Comparison of ENCODE assay signal across 22 mouse cellular contexts in genomic region chr11:8644272-8644671, GRCm38 (mm10).
"Had no signal": no experiment of that assay in that cellular context is flagged by ENCODE, and none has a peak within 500 bp of the region (broad histone marks: within the 10 kb centered on the region; RNA-seq: fewer than 3 reads in every experiment).

No protein-coding gene starts in this region.

- DNase-seq: kidney, adult 11 months; kidney, adult 9 months; kidney, postnatal 25 days; left cerebral cortex, postnatal 4 days; lung, adult 18-20 months; lung, postnatal 10 days; lung, postnatal 36 days; retina, postnatal 1 day; right cerebral cortex, postnatal 25 days; spleen, adult 18-20 months; thymus, postnatal 25 days had no signal

- H3K36me3 ChIP-seq: lung, embryonic 15.5 days; midbrain, embryonic 10.5 days; midbrain, embryonic 13.5 days; stomach, embryonic 15.5 days had no signal

- H3K9me3 ChIP-seq: limb, embryonic 12.5 days; limb, embryonic 15.5 days; lung, embryonic 15.5 days; midbrain, embryonic 10.5 days; midbrain, embryonic 13.5 days; stomach, embryonic 15.5 days had no signal

- H3K4me3 ChIP-seq: layer of hippocampus, adult 2 months; limb, embryonic 12.5 days; limb, embryonic 15.5 days; lung, embryonic 15.5 days; midbrain, embryonic 10.5 days; midbrain, embryonic 13.5 days; stomach, embryonic 15.5 days had no signal

- H3K27ac ChIP-seq: kidney, postnatal 0 days; layer of hippocampus, adult 2 months; limb, embryonic 12.5 days; limb, embryonic 15.5 days; liver, embryonic 14.5 days; lung, embryonic 15.5 days; midbrain, embryonic 10.5 days; midbrain, embryonic 13.5 days; stomach, embryonic 15.5 days had no signal

- H3K27me3 ChIP-seq: limb, embryonic 12.5 days; limb, embryonic 15.5 days; lung, embryonic 15.5 days; midbrain, embryonic 13.5 days; stomach, embryonic 15.5 days had no signal

- H3K9ac ChIP-seq: limb, embryonic 12.5 days; limb, embryonic 15.5 days; liver, embryonic 14.5 days; lung, embryonic 15.5 days; midbrain, embryonic 13.5 days; stomach, embryonic 15.5 days had no signal

- H3K4me2 ChIP-seq: limb, embryonic 12.5 days; limb, embryonic 15.5 days; lung, embryonic 15.5 days; midbrain, embryonic 13.5 days; stomach, embryonic 15.5 days had no signal

- ATAC-seq: hindbrain, embryonic 16.5 days; midbrain, embryonic 13.5 days; midbrain, embryonic 16.5 days had no signal
